Mouse (Mus musculus): ENCODE results near the gene Cdc26. TPM values are rescaled to one million over a fixed set of nuclear protein-coding genes. Genes with fewer than 3 reads are reported as not detected.

Gene Cdc26
- 10 to 100 TPM; 46.8 to 50.0 TPM for total RNA-seq (2021)
- long read RNA-seq, experiment 1, transcript Cdc26-202 (3 exons, 654 nt), result minor isoform, 10 of 64 reads
- long read RNA-seq, experiment 1, transcript Cdc26-201 (4 exons, 819 nt), result major isoform, 44 of 64 reads
- long read RNA-seq, experiment 1, partial matches to known transcripts, result 0 of 64 reads
- long read RNA-seq, experiment 1, other reads (novel, unspliced or antisense), result 9 of 64 reads
- long read RNA-seq, experiment 2, full-length matches to known transcripts, result 53 of 60 reads
- long read RNA-seq, experiment 2, partial matches to known transcripts, result 1 of 60 reads
- long read RNA-seq, experiment 2, other reads (novel, unspliced or antisense), result 6 of 60 reads

DNA sequence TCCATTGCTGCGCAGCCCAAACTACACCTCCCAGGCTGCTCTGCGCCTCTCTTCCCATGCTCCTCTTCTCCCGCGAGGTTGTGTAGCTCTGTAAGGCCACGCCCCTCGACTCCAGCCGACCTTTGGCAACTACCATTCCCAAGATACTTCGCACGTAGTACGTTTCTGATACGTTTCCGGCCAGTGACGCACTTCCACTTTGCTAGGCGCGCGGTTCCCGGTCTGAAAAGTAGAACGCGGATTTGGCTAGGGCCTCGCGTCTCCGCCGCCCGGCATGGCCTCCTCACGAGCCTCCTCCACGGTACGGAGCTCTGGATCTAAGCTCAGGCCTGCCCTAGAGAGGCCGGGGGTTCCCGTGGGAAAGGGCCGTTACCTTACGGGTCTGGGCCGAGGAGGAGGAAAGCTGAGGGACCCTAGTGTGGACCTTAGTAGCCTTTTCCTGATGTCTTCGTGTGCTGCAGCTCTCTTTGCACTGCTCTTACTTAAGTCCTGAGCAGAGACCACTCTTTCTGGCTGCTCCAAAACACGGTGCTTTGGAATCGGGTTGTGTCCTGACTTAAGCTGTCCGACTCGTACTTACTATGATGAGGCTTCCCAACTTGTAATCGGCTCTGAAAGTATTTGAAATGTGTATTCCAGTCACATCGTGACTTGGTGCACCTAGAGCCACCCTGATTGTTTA is at the start of gene Cdc26, which contains the start of gene Prpf4:
Gene Cdc26, minus strand, starts transcription at position 42 of the 682 bp plus-strand sequence.
Gene Prpf4, plus strand, starts transcription at position 197 of the 682 bp plus-strand sequence.
- no peak for TF ChIP-seq CTCF (IDR thresholded peaks at IDR 0.05)
- peak within 1 kb of the TSS; percentile 91 for H3K4me3 ChIP-seq
- intact Hi-C loops (cut with DNase I), result loop anchor here (2.0 to 5.0 kb wide), 4 partner anchors 46 to 114 kb away; partner anchors contain the start of genes Fkbp15, Hdhd3 and Slc31a1

DNA sequence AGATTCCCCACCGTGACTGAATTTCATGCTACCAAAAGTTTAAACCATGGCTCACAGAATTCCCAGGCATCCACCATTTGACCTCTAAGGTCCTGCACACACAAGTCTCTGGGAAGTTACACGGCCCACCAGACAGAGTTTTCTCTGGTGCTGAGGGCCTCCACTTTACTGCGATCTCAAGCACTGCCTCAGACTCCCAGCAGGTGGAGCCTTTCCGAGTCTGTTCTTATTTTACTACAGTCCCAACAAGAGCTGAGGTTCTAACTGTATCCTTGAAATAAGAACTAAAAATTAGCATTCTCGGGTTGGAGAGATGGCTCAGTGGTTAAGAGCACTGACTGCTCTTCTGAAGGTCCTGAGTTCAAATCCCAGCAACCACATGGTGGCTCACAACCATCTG is 46.6 kb upstream of the Cdc26 start:
- TF ChIP-seq CTCF (IDR thresholded peaks at IDR 0.05), result peak; percentile 71
- Histone ChIP-seq H3K4me3 (no peak overlapping the region), H3K27ac (no peak overlapping the region)
- intact Hi-C loops (cut with DNase I), result loop anchor here (10.0 kb wide), 1 partner anchor 310 kb away; no protein-coding TSS in a partner anchor
- peak; percentile 31 for DNase-seq

More for the DNA sequence above, at the start of gene Cdc26, which contains the start of gene Prpf4:
- DNase-seq, result peak; percentile 98
- peak within 1 kb of the TSS; percentile 97 for H3K27ac ChIP-seq

DNA sequence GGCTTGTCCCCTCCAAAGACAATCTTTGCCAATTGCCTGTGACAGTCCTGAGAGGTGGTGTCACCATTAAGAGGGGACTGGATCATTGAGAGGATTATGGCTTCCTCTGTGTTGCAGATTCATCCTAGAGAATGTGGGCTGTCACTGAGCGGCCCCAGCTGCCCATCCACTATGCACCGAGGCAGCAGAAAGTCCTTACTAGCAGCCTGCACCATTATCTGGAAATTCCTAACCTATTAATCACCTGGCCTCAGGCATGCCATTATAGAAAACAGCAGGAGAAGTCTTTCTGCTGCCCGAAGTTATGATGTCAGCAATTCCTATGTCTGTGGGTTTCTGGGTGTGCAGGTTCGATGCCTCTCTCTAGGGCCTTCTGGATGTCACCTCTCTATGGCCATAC is 32.5 kb upstream of the Cdc26 start:
- DNase-seq, result no peak
- no peak overlapping the region for H3K27ac ChIP-seq
- H3K4me3 ChIP-seq, result no peak overlapping the region
- intact Hi-C loops (cut with DNase I), result no loop called here
- no peak for TF ChIP-seq CTCF (IDR thresholded peaks at IDR 0.05)

DNA sequence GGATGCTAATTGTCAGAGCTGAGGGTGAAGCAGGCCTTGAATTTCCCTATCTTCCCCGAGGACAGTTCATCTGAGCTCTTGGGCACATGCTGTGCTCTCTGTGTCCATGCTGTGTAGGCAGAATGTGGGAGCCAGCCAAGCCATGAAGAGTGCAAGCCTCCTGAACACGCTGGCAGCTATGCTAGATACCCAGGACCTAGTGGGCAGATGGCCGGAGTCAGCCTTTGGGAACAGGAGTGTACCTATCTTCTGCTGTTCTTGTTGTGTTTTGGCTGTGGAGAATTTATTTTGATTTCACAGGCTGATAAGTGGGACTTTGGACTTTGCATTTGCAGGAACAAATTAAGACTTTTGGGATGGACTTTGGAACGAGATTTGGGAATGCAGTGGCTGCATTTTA is 32.1 kb upstream of the Cdc26 start:
- no peak overlapping the region for H3K27ac ChIP-seq
- intact Hi-C loops (cut with DNase I), result no loop called here
- peak; percentile 30 for DNase-seq
- no peak overlapping the region for H3K4me3 ChIP-seq
- TF ChIP-seq CTCF (IDR thresholded peaks at IDR 0.05), result no peak

DNA sequence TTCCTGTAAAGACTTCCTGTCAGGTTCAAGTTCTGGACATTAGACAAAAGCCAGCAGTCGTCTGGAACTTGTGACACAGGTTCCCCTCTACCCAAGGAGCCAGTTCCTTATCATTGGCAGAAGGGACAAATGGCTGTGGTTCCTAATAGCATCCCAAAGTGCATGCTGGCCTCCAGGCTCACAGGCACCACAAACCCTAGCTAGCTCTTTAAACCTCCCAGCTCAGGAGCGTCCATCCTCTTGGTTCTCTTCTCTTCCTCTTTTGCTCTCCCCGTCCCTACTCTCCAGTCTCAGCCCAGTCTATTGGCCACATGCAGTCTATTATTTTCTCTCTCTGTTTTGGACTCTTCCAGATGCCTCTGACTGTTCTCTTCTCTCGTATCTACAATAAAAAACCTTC is 31.4 kb upstream of the Cdc26 start:
- intact Hi-C loops (cut with DNase I), result no loop called here
- TF ChIP-seq CTCF (IDR thresholded peaks at IDR 0.05), result no peak
- DNase-seq, result no peak
- H3K4me3 ChIP-seq, result no peak overlapping the region
- H3K27ac ChIP-seq, result no peak overlapping the region

DNA sequence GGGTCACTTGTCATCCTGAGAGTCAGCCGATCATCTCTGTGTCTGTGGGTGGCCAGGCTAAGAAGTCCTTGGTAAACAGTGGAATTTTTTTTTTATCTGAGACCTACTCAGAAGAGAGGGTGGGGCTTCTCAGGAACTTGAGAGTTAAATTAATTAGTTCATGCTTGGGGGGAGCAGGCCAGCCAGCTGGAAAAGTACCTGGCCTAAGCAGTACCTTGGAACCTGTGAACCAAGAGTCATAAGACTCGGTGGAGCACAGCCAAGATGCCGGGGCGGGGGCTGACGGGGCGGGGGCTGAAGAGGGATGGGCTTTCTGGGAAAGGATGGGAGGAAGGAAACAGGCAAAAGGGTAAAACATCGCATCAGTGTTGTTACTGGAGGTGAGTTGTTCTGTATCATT is 29.4 kb upstream of the Cdc26 start:
- intact Hi-C loops (cut with DNase I), result no loop called here
- no peak for TF ChIP-seq CTCF (IDR thresholded peaks at IDR 0.05)
- Histone ChIP-seq H3K27ac (no peak overlapping the region), H3K4me3 (no peak overlapping the region)
- no peak for DNase-seq

DNA sequence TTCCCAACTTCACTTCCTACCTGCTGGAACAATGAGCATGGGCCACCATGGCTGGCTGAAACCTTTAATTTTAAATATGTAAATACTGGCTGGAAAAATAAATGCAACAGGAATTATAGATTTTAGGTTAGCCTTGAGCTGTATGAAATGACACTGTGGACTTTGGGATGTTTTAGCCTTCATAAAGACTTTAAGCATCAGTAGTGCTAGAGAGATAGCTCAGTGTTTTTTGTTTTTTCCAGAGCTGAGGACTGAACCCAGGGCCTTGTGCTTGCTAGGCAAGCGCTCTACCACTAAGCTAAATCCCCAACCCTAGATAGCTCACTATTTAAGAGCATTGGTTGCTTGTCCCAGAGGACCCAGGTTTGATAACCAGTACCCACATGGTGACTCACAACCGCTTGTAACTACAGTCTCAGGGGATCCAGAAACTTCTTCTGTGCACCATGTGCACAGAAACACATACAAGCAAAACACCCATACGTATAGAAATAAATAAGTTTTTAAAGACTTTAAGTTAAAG is 28.9 kb upstream of the Cdc26 start:
- Histone ChIP-seq H3K4me3 (no peak overlapping the region), H3K27ac (no peak overlapping the region)
- intact Hi-C loops (cut with DNase I), result no loop called here
- TF ChIP-seq CTCF (IDR thresholded peaks at IDR 0.05), result no peak
- DNase-seq, result no peak

DNA sequence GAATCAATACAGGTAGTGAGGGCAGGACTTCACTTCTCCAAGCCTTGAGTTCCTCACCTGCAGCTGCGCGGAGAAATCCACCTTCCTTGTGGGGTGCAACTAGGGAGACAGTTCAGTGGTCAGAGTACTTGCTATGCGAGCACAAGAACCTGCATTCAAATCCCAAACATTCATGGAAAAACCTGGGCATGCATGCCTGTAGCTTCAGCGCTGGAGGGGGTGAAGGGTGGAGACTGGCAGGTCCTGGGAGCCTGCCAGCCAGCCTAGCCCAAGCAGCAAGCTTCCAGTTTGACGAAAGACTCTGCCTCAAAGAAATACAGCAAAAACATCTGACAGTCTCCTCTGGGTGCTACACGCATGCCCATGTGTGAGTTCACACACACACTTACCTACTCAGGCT is 26.6 kb upstream of the Cdc26 start, which contains the start of gene Rnf183:
Gene Rnf183, minus strand, starts transcription at position 172 of the 400 bp plus-strand sequence.
- no peak for TF ChIP-seq CTCF (IDR thresholded peaks at IDR 0.05)
- intact Hi-C loops (cut with DNase I), result no loop called here
- H3K27ac ChIP-seq, result no peak within 1 kb of the TSS
- DNase-seq, result no peak
- H3K4me3 ChIP-seq, result no peak within 1 kb of the TSS

DNA sequence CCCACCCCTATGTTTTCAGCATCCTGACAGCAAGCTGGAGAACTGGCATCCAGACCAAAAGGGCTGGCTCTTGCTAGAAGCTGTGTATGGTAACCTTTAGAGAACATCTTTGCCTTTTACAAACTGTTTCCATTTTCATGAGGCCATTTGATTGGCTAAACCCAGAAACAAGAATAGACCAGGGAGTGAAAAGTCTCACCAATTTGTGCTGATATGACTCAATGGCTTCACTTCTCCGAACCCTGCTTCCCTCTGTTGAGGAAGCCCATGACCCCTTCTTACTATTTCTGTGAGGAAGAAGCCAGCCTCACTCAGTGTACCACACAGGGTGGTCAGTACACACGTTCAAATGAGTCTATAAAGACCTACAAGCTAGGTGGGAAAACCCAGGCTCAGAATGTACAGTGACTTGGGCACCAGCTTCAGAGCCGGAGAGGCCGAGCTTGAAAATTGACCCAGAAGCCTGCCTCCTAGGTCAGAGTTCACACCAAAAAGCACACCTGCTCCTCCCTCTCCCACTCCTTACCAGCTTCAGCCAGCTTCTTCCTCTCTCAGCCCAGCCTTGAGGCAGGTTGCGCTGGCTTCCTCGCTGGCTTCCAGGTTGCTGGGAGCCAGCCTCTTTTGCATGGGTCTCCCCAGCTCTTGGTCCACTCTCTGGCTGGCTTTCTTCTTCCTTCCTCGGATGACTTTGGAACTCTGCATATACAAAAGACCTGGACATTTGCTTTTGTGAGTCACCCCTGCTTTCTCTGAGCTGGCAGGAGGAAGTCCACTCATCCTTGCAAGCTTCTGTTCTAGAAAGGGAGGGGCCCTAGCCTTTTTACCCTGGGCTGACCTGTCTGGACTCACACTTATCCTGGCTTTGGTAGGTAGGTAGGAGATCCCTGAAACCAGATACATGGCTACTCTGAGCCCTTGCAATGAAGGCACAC is 25.8 kb upstream of the Cdc26 start:
- intact Hi-C loops (cut with DNase I), result no loop called here
- no peak for TF ChIP-seq CTCF (IDR thresholded peaks at IDR 0.05)
- DNase-seq, result no peak
- no peak overlapping the region for H3K4me3 ChIP-seq
- no peak overlapping the region for H3K27ac ChIP-seq

DNA sequence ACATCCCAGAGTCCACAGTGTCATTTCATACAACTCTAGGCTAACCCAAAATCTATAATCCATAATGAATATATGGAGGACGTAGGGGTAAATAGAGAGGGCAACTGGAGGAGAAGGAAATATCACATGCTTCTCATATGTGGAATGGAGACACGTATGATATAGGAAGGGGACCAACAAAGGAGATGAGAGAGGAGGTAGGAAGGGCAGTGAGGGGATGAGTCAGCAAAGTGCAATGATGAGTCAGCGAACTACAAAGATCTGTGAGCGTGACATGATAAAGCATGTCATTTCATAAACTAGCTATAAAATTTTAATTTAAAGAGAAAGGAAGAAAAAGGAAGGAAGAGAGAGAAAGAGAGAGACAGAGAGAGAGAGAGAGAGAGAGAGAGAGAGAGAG is 23.1 kb upstream of the Cdc26 start:
- no peak for DNase-seq
- no peak overlapping the region for H3K4me3 ChIP-seq
- intact Hi-C loops (cut with DNase I), result no loop called here
- H3K27ac ChIP-seq, result no peak overlapping the region
- TF ChIP-seq CTCF (IDR thresholded peaks at IDR 0.05), result no peak

DNA sequence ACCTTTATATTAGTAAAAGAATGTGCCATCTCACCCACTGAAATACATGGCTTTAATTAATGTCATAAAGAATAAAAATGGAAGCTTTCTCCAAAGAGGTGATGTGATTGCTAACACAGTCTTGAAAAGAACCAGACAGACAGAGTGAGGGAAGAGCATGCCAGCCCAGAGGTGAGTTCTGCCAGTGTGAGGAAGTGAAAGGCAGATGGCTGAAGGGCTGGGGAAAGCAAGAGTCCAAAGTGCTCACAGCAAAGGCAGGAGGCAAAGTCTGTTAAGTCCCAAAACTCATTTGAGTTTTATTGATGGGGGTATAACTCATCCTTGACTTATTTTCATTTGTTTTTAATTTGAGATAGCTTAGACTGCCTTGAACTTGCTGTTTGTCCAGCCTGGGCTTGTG is 22.2 kb upstream of the Cdc26 start:
- TF ChIP-seq CTCF (IDR thresholded peaks at IDR 0.05), result no peak

DNA sequence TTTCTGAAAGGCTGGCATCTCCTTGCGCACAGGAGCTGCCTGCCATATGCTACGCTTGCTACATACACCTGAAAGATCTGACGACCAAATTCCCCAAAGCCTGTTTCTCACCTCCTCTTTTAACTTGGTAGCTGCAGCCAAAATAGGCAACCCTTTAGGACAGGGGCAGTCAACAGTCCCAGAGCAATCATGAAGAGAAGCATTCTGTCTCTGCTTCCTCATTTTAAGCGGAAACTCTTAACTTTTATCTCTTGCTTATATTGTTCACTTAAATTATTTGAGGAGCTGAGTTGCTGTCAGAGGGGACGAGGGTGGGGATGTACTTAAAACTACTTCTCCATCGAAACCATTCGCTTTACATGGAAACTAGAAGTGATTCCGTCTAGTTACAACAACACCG is 21.2 kb upstream of the Cdc26 start:
- no peak for DNase-seq
- TF ChIP-seq CTCF (IDR thresholded peaks at IDR 0.05), result no peak

More for the DNA sequence above, 22.2 kb upstream of the Cdc26 start:
- Histone ChIP-seq H3K27ac (no peak overlapping the region), H3K4me3 (no peak overlapping the region)
- no peak for DNase-seq
- intact Hi-C loops (cut with DNase I), result no loop called here

More for the DNA sequence above, 21.2 kb upstream of the Cdc26 start:
- Histone ChIP-seq H3K27ac (no peak overlapping the region), H3K4me3 (no peak overlapping the region)
- intact Hi-C loops (cut with DNase I), result no loop called here
